Mouse (Mus musculus) right cerebral cortex, postnatal 36 days (tissue): ENCODE measurements around the gene Fndc3b.
"Not testable (repeated sequence)": the region's sequence is repeated elsewhere in the genome, so short reads cannot be mapped to it uniquely, and the experiment has no call there.

Experiments
- DNase-seq, 2 experiments: peaks; one replicate each; pipeline ENCODE4 v3.0.0; 2022; ENCODE audit warnings: low spot score in 2 of 2, mixed read lengths in 1 of 2

Gene Fndc3b

GRCm38 (mm10) chr3:27503279-27504038, 207.6 kb downstream of the Fndc3b start:
- DNase-seq: peak in 1 of 2 experiments; percentile 50

DNA sequence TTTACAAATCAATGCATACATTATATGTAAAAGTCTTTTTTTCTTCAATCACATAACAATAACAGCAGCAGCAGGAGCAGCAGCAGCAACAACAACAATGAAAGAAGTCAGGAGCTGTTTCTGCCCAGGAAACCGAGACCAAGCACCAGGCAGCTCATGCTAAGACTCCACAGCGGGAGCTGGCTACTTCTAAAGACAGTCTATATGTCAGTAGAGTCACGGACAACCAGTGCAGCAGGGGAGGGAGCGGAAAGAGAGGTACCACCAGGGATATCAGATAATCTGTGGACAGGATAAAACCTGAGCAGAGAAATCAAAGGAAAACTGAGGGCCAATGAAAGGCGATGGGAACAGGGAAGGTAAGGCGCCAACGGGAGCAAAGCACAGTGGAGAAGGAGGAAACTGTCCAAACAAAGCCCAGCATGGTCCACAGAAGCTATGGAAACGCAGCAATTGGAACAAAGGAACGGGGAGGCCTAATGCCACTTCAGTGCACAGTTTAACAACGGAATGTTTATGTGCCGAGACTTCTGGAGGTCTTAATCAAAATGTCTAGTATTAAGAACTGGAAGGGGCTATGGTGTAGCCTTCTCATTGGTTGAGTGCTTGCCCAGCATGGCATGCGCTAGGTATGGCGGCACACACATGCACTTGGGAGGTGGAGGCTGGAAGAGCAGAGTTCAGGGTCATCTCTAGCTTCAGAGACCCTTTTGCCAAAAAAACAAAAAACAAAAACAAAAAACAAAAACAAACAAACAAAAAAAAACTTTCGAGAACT, 215.6 kb downstream of the Fndc3b start:
- DNase-seq: no peak

GRCm38 (mm10) chr3:27494698-27495097, 216.4 kb downstream of the Fndc3b start:
- no peak for DNase-seq

DNA sequence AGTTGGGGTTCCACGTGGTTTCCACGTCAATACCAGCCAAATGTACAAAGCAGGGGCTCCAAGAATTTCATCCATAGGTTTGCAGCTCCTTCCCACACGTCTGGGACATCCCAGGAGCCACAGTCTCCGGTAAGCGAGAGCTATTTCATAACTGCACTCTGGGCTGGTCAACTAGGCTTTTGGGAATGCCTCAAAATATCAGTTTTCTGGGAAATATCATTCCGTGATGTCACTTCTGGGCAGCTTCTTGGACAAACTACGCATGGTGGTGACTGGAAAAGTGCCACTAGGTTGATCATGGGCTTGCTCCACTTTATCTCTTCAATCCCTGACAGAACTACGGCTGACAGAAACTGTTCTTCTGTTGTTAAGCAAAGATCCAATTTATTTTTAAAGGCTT, 217.0 kb downstream of the Fndc3b start:
- DNase-seq: no peak

- no peak for DNase-seq
Measured at GRCm38 (mm10) chr3:27491821-27492220, 219.3 kb downstream of the Fndc3b start.

DNA sequence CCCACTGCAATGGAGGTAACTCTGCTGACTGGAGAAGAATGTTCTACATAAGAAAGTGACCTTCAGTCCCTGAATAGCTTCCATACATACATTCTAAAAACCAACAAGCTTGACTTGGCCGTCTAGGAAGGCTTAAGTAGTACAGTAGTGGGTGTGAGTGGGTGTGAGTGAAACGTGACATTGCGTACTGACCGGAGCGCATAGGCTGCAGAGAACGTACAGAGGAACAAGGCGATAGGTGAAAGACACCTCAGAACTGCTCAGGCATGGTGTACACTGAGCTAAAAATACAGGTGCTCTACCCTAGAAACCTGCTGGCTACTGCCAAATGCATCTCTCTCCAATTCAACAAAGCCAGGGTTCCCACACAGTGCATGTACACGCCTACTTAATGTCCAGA, 219.7 kb downstream of the Fndc3b start:
- DNase-seq: no peak

DNA sequence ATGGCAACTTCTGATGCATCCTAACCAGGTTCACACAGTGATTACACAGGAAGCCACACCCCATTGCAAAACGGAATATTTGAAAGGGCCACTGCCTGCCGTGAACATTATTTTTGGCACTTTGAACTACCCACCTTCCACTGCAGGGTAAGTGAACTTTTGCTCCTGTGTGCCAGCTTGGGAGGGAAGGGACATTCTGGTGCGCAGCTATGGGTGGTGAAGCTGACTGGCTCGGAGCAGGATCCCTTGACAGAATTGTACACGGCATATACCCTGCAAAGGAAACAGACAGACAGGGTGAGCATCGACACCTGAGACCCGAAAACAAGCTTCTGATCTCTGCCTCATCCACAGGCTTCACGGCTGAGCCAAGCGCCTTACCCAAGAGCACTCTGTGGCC, 220.2 kb downstream of the Fndc3b start:
- no peak for DNase-seq

- DNase-seq: no peak
Measured at GRCm38 (mm10) chr3:27489550-27489949, 221.6 kb downstream of the Fndc3b start.

GRCm38 (mm10) chr3:27485141-27485540, 226.0 kb downstream of the Fndc3b start:
- DNase-seq: no peak

DNA sequence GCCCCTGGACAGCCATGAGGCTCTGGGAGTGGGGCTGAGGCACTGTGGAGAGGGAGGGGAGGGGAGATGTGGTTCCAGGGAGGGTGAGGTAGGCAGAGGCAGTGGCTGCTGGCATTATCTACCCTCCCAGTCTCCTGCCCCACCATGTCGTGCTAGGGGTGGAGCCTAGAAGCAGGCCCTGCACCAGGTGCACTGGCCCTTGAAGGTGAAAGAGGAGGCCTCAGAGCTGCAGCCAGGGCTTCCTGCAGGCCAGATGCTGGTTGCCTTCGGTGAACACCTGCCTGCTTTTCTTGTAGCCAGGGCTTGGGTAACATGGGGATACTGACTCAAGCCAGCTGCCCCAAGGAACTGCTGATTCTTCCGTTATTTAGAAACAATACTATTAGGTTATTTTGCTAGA, 226.4 kb downstream of the Fndc3b start:
- DNase-seq: no peak

DNA sequence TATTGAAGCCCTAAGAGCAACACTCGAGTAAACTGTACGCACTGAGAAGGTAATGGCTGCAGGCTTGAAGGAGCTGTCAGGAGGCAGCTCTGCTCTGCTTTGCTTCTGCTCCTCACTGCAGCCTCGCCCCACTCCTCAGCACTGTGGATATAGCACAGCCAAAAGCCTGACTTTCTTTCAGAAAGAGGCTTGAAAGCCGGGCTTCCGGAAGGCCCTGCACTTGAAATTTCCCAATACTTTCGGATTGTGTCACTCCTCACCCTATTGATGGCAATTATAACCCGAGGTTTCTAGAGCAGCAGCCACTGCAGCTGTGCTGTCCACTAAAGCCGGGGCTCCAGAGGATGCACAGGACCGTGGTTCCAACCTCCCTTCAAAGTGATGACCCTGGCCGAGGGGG, 227.3 kb downstream of the Fndc3b start:
- no peak for DNase-seq

DNA sequence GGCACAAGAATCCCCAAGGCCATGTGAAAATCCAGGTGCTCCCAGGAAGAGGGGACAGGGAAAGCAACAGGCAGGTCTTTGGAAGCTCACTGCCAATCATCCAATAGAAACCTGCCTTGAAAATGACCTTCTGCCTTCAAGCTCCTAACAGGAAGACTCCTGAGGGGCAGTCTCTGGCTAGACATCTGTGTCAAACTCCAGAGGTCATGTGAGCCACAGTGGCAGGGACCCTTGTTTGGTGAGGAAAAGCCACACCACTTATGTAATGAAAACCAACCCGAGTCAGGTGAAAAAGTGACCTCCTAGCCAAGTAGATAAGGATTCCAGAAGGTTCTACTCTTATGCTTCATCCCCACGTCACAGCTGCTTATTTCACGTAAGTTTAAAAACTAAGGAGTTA, 227.8 kb downstream of the Fndc3b start:
- no peak for DNase-seq

DNA sequence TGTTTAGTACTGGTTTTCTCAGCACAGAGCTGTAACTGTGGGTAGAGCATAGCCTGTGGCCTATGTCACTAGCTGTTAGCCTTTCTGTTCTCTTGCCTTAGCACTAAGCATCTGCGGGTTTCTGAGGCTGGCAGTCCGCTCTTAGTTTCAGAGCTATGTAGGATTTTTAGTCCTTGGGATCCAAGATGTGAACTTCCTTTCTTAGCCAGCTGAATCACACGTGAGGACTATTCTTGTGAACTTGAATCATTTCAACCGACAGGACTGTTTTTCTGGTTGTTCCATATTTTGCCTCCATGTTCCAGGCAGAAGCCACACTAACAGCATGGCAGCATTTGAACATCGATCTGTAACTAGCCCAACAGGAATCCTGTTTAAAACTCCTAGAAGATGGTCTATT, 229.4 kb downstream of the Fndc3b start:
- DNase-seq: no peak

- no peak for DNase-seq
Measured at GRCm38 (mm10) chr3:27479378-27479777, 231.7 kb downstream of the Fndc3b start.

DNA sequence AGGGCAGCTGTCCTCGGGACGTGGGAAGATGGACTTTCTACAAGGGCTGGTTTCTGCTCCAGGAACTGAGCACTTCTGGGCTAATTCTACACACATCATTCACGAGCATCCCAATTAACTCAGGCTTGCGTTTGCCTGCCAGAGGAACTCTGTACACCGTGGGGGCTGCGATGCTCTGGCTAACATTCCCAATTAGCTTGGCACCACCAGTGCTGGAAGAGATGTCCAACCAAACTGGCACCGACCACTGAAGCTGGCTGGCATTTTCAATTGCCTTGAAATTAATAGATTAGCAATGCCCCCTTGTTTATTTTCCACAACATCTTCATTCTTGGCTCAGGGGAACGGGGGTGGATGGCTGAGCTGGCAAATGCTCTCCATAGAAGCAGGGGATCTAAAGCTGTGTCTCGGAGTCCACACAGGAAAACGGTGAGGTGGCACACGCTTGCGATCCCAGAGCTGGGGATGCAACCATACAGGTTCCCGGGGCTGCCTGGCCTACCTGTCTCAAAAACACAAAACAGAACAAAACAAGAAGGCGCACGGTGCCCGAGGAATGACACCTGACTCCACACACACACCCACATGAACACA, 232.4 kb downstream of the Fndc3b start:
- peak in 1 of 2 experiments; percentile 29 for DNase-seq

DNA sequence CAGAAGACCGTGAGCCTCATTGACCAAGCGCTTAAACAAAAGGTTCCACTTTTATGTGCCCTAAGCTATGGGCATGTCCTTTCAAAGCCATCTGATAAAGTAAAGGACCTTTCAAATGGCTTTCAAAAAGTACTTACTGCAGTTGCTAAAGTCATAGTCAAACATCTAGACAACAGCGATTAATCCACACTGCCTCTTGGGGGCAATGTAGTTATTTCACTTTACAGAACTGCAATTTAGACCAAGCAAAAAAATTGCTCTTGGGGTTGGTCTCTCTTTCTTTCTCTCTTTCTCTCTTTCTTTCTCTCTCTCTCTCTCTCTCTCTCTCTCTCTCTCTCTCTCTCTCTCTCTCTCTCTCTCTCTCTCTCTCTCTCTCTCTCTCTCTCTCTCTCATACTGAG, 233.4 kb downstream of the Fndc3b start:
- DNase-seq: not testable (repeated sequence)

- no peak for DNase-seq
Measured at GRCm38 (mm10) chr3:27475899-27476298, 235.2 kb downstream of the Fndc3b start.

DNA sequence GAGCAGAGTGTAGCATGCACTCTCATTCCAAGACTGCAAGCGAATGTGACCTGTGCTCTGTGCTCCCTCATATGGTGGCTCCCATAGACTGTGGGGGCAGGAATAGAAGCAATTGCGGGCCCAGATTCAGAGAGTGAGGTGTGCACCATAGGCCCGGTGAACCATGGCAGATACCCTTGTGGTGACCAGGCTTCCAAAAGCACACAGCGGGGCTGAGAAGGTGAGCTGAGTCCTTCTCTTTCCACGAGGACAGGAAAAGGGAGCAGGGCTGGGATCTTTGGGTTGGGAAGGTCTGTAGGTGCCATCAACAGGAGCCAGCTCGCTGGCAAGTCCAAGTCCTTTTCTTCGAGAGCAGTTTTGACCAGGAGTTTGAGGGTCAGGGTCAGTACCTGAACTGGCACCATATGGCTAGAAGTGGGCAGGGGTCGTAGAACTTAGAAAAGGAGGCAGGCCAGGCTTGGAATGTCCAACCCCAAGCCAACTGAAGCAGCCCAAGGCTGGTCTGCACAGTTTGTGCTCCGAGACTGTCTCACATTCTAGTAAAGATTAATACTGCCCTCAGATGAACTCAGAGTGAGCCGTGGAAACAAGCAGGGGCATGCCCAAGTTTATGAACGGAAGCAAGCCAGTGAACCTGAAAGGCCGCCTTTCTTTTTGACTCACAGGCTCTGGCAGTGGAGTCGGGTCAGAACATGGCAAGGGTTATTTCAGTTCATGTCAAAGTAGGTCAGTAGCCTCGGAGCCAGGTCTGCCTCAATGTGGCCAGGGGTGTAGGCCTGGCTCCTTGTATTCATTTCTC, 237.1 kb downstream of the Fndc3b start:
- DNase-seq: no peak

- no peak for DNase-seq
Measured at GRCm38 (mm10) chr3:27472846-27473245, 238.3 kb downstream of the Fndc3b start.

DNA sequence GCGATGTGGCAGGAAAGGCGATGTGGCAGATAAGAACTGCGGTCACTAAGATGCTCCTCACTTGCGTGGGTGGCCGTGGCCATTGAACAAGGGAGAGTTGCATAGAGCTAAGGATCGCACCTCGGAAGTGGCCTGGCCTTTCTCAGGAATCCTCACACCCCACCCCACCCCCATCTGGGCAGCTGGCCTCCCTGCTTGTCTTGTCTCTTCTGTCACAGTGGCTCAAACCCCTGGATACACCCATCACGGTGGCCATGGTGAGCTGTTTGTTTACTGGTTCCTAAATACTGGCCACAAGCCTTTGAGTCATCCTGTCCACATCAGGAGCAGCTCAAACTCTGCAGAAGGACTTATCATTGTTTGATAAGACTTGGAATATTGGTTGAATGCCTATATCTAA, 240.3 kb downstream of the Fndc3b start:
- DNase-seq: no peak

GRCm38 (mm10) chr3:27469971-27470370, 241.1 kb downstream of the Fndc3b start:
- DNase-seq: no peak

DNA sequence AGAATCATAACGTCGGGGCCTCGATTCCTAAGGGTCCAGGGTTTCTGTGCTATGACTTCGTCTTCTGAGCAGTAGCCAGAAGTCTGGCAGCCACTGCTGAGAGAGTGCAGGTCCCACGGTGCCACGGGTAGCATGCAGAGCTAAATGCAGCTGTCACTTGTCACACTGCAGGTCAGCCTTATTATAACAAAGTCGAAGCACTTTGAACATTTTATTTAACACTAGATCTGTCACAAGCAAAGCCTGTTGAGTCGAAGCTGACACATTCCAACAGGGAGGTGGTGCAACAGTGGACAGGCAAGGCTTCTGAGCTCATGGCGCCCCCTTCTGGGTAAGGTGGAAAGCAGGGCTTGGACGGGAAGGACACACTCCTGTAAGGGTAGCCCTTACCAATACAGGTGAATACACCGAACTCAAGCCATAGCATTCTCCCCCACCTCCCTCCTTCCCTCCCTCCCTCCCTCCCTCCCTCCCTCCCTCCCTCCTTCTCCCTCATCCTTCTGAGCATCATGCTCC, 243.5 kb downstream of the Fndc3b start:
- DNase-seq: no peak
